Mouse (Mus musculus): ENCODE data around the gene Gm7145.
"Not testable (repeated sequence)": the region's sequence is repeated elsewhere in the genome, so short reads cannot be mapped to it uniquely, and the experiment has no call there.

The Gm7145 gene

DNA sequence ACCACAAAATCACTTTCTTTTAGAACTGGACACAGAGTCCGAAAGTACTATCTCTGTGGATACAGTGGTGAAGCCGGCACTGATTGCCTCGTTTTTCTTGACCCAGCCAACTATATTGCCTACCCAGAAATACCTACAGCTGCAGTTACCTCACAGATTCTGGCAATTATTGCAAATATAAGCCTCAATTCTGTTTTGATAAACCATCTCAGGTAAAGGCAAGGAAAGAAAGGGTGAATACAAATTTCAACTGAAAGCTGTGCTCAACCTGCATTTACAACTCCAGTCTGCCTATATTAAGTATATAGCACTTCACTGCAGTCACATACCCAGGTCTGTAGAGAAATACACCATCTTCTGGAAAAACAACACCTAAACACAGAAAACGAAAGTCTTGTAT lies at the start of gene Gm7145:
Gene Gm7145 (plus strand): TSS at position 301 of the 400 bp plus-strand sequence.
- DNase-seq (ENCODE audit: low spot score in 2 of 2), result no peak

DNA sequence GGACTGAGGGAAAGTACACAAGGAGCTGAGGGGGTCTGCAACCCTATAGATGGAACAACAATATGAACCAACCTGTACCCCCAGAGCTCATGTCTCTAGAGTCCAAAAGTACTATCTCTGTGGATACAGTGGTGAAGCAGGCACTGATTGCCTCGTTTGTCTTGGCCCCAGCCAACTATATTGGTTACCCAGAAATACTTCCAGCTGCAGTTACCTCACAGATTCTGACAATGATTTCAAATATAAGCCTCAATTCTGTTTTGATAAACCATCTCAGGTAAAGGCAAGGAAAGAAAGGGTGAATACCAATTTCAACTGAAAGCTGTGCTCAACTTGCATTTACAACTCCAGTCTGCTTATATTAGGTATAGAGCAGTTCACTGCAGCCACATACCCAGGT lies 38.0 kb upstream of the Gm7145 start, which contains the start of gene Gm28168:
Gene Gm28168 (plus strand): TSS at position 301 of the 400 bp plus-strand sequence.
- not testable (repeated sequence) for DNase-seq (ENCODE audit: low spot score in 2 of 2)

- DNase-seq (ENCODE audit: low spot score in 2 of 2), result not testable (repeated sequence)
These were observed 38.1 kb downstream of the Gm7145 start for GRCm38 (mm10) chr1:118003876-118004275.

GRCm38 (mm10) chr1:118012736-118013135 lies 47.0 kb downstream of the Gm7145 start:
- DNase-seq (ENCODE audit: low spot score in 2 of 2), result not testable (repeated sequence)

Data from natural killer cell, adult 2 months (primary cell).